Mouse (Mus musculus) neural tube, embryonic 15.5 days (tissue): Measurements from ENCODE around the gene Slc51b. TPM values are rescaled to one million over a fixed set of nuclear protein-coding genes. Genes with fewer than 3 reads are reported as not detected.

ENCODE experiments used
- ATAC-seq: fragments of 200-750 bp; cut with Nextera tagmentation; 2 replicates; pipeline ENCODE4 v1.8.0; 2017; ENCODE audit warnings: mild to moderate bottlenecking, moderate TSS enrichment, moderate library complexity; ENCODE audit not compliant: low FRiP score
- H3K27ac ChIP-seq: fragments of 300-500 bp; sonication (generic); replicated peaks from 2 replicates; pipeline ENCODE4 v1.5.1; 2015; ENCODE audit warnings: mild to moderate bottlenecking, inconsistent platforms
- H3K27me3 ChIP-seq: fragments of 300-500 bp; sonication (generic); replicated peaks from 2 replicates; pipeline ENCODE4 v1.6.1; 2015; ENCODE audit warnings: inconsistent platforms
- H3K36me3 ChIP-seq: fragments of 300-500 bp; sonication (generic); 2 replicates; pipeline ENCODE4 v1.6.1; 2015; ENCODE audit warnings: inconsistent platforms
- H3K4me1 ChIP-seq: fragments of 300-500 bp; sonication (generic); 2 replicates; pipeline ENCODE4 v1.6.1; 2015; ENCODE audit warnings: inconsistent platforms
- H3K4me2 ChIP-seq: fragments of 300-500 bp; sonication (generic); 2 replicates; pipeline ENCODE4 v1.6.1; 2015; ENCODE audit warnings: inconsistent platforms, mild to moderate bottlenecking, moderate library complexity
- H3K4me3 ChIP-seq: fragments of 300-500 bp; sonication (generic); replicated peaks from 2 replicates; pipeline ENCODE4 v1.5.1; 2015; ENCODE audit warnings: mild to moderate bottlenecking, inconsistent platforms
- H3K9ac ChIP-seq: fragments of 300-500 bp; sonication (generic); replicated peaks from 2 replicates; pipeline ENCODE4 v1.6.1; 2015; ENCODE audit warnings: mild to moderate bottlenecking, inconsistent platforms
- H3K9me3 ChIP-seq: fragments of 300-500 bp; sonication (generic); replicated peaks from 2 replicates; pipeline ENCODE4 v1.6.1; 2016; ENCODE audit warnings: inconsistent platforms
- WGBS: fragments of 180-500 bp; shearing (Covaris S2); methylation state at CpG from one replicate; pipeline ENCODE4 v1.1.7; 2015; ENCODE audit warnings: mixed read lengths; 5-methylcytosine and 5-hydroxymethylcytosine counted together
- polyA plus RNA-seq: library from polyadenylated mRNA; unstranded; fragments of >200 nt; fragmentation: Nextera tagmentation; extraction: Ambion mirVana; gene quantifications from 2 replicates; pipeline ENCODE4 v1.2.1, GENCODE M21; 2015

The Slc51b gene
- polyA plus RNA-seq, result 0.27 TPM in 1 of 2 replicates, not detected in the other

DNA sequence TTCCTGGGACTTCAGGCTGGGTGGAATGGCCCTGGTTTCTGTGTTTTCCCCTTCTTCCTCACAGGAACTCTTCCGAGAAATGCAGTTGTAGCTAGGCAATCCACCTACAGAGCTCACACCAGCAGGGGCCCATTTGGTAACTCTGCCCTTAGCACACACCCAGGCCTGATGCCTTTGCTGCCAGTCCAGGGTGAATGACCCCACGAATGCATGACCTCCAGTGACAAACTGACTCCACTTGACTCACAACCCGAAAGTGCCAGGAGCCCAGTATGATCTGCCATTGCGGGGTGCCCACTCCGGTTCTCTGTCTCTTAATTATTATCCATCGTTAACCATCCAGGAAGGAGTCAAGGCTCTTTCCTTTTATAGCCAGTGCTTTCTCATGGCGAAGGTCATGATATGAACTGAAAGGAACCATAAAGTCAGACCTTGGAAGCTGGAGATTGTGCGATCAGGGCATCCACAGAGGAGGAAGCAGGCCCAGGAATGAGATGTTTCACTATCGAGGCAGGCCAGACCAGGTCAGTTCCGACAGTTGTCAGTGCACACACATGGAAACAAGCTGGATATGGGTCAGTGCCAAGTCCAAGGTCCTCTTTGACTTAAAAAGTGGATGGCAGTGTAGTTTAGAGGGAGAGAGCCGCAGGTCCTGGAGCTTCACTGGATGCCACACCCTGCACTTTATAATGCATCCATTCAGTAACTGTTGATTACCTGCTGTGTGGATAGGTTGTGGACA is at the start of gene Slc51b:
TSS of gene Slc51b (minus strand) at position 196 of the 742 bp plus-strand sequence.
- no peak within 1 kb of the TSS for H3K9ac ChIP-seq
- WGBS, result 78% methylated on average over 11 of the region's 11 CpGs

DNA sequence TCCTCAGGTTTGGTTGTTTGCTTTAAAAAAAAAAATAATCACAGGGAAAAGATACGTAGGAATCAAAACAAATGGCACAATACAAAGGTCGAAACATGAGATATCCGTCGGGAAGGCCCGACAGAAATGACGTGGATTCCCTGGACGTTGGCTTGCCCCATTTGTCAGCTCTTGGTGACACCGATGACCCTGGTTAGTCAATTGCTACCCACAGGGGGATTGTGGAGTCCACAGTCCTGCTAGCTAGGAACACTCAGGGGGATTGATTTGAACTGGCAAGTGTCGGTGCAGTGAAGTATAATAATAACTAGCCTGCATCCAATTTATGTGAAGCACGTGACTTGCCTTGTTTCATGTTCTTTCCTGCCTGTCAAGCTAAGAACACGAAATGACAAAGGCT is 44.9 kb upstream of the Slc51b start:
- ATAC-seq, result no peak
- 72% methylated on average over 11 of the region's 11 CpGs for WGBS
- peaks cover 54% of the 10 kb centered on the region for H3K36me3 ChIP-seq
- H3K4me2 ChIP-seq, result no peak overlapping the region
- H3K27ac ChIP-seq, result no peak overlapping the region
- no peak overlapping the region for H3K4me3 ChIP-seq
- H3K27me3 ChIP-seq, result no peaks in the 10 kb centered on the region
- H3K9me3 ChIP-seq, result no peaks in the 10 kb centered on the region
- H3K9ac ChIP-seq, result no peak overlapping the region
- peaks cover 4% of the 10 kb centered on the region for H3K4me1 ChIP-seq

More for the DNA sequence above, at the start of gene Slc51b:
- no peak within 1 kb of the TSS for H3K4me3 ChIP-seq
- ATAC-seq, result no peak
- no peaks in the 10 kb centered on the region for H3K9me3 ChIP-seq
- H3K36me3 ChIP-seq, result no peaks in the 10 kb centered on the region
- H3K27me3 ChIP-seq, result no peaks in the 10 kb centered on the region
- H3K4me2 ChIP-seq, result no peak within 1 kb of the TSS
- H3K4me1 ChIP-seq, result no peaks in the 10 kb centered on the region
- H3K27ac ChIP-seq, result no peak within 1 kb of the TSS

DNA sequence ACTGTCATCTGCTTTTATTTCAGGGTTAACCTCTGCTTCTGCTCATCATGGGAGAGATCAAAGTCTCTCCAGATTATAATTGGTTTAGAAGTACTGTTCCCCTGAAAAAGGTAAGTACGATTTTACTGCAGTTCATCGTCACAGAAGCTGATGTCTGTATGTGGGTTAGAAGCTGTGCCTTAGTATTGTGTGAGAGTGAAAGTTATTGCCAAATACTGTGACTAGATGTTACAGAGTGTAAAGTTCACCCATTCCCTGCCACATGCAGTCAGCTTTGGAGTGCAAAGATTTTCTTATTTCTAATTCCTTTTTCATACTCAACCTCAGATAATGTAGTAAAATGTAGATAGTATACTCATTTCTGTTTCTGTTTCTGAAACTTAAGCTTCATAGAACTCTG is 42.5 kb upstream of the Slc51b start:
- no peak overlapping the region for H3K4me3 ChIP-seq
- H3K36me3 ChIP-seq, result peaks cover 37% of the 10 kb centered on the region
- no peaks in the 10 kb centered on the region for H3K9me3 ChIP-seq
- H3K9ac ChIP-seq, result no peak overlapping the region
- H3K27me3 ChIP-seq, result no peaks in the 10 kb centered on the region
- ATAC-seq, result no peak
- no peak overlapping the region for H3K27ac ChIP-seq
- no peak overlapping the region for H3K4me2 ChIP-seq
- 96% methylated on average over 2 of the region's 2 CpGs for WGBS
- H3K4me1 ChIP-seq, result peaks cover 23% of the 10 kb centered on the region

DNA sequence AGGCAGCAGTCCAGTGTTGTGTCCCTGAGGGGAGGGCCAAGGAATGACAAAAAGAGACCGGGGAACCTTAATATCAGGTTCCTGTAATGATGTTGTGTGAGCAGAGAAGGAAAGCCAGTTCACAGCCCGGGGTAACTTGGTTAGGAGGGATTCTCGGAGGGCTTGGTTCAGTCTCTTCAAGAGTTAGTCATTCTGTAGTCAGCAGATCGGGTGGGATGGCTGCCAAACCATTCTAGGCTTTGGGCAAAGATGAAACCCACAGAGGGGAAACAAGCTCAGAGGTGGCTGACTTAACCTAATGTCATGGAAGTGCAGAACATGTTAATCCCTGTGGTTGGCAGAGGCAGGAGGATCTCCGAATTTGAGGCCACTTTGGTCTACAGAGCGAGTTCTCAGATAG is 41.4 kb upstream of the Slc51b start:
- peaks cover 24% of the 10 kb centered on the region for H3K4me1 ChIP-seq
- H3K4me2 ChIP-seq, result no peak overlapping the region
- 95% methylated on average over 6 of the region's 6 CpGs for WGBS
- H3K4me3 ChIP-seq, result no peak overlapping the region
- ATAC-seq, result no peak
- peaks cover 26% of the 10 kb centered on the region for H3K36me3 ChIP-seq
- no peaks in the 10 kb centered on the region for H3K27me3 ChIP-seq
- H3K9me3 ChIP-seq, result no peaks in the 10 kb centered on the region
- no peak overlapping the region for H3K9ac ChIP-seq
- H3K27ac ChIP-seq, result no peak overlapping the region

DNA sequence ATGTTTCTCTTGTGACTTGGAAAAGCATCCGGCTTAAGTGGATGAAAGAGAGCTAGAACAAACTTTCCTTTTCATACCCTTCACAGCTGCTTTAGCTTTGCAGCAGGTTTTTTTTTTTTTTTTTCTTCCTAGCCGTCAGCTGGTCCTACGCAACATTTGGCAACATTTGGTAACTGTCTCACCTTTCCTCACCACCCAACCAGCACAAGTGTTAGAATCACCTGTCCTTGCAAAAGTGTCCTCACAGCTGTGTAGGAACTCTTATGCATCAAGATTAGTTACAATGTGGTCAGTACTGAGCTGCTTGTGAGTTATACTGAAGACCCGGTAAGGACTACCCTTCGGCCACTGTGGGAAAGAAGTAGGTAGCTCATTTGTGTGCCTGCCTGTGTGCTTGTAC is 39.8 kb upstream of the Slc51b start:
- Histone ChIP-seq H3K4me1 (peaks cover 24% of the 10 kb centered on the region), H3K27me3 (no peaks in the 10 kb centered on the region), H3K9me3 (no peaks in the 10 kb centered on the region), H3K27ac (no peak overlapping the region), H3K4me3 (no peak overlapping the region), H3K36me3 (peaks cover 19% of the 10 kb centered on the region), H3K4me2 (no peak overlapping the region; the same call in 1 of the 2 replicates), H3K9ac (no peak overlapping the region)
- WGBS, result 79% methylated on average over 5 of the region's 5 CpGs
- ATAC-seq, result no peak

DNA sequence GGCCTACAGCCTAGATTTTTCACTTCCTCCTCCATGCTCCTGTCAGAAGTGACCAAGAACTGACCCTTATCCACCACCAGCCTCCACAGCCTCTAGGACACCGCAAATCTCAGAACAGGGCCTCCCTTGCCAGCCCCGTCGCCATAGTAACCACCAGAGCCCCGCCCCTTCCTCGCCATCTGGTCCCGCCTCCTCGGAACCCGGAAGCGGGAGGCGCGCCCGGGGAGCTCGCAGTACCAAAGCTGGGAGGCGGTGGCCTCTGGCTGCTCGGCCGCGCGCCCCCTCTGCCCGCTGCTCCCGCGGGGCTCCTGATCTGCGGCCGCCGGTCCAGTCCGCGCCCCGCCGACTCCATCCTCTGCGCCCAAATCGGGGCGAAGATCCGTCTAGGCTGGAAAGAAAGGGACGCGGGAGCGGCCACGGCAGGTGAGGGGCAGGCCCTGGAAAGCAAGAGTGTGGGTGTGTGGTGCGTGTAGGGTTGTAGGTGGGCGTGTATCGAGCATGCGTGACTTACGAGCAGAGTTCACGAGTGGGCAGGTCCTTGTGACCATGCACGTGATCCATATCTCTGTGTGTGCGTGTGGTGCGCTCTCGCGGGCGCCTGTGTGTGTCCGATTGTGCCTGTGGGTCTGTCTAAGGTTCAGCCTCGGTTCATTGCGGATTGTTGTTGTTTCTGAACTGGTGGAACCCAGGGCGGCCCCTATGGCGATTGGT is 38.1 kb upstream of the Slc51b start, which contains the start of gene Spg21:
TSS of gene Spg21 (plus strand) at position 216 of the 711 bp plus-strand sequence.
- Histone ChIP-seq H3K4me1 (peaks cover 24% of the 10 kb centered on the region), H3K9me3 (no peaks in the 10 kb centered on the region), H3K27me3 (no peaks in the 10 kb centered on the region), H3K4me3 (peak within 1 kb of the TSS; percentile 77), H3K4me2 (peak within 1 kb of the TSS; percentile 81), H3K27ac (peak within 1 kb of the TSS; percentile 89), H3K9ac (peak within 1 kb of the TSS; percentile 83), H3K36me3 (peaks cover 9% of the 10 kb centered on the region)
- peak; percentile 97 for ATAC-seq
- WGBS, result 0% methylated on average over 53 of the region's 53 CpGs

DNA sequence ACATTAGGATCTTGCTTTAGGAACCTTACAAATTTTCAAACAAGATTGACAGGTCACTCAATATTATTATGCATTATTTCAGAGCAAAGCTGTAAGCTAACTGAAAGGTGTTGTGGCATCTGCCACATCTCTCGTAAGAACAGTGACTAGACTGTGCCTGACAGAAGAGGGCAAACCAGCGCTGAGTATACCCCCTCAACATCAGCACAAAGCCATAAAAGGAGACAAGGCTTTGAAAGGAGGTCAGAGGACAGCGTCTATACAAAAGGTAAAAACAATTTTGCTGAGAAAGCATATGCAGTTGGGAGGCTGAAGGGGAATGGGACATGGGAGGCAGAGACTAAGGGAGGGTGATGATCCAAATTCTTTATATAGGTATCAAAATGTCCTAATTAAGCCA is 37.4 kb upstream of the Slc51b start:
- Histone ChIP-seq H3K4me3 (peak overlapping the region; percentile 77), H3K27ac (peak overlapping the region; percentile 89), H3K4me1 (peaks cover 24% of the 10 kb centered on the region), H3K27me3 (no peaks in the 10 kb centered on the region), H3K9me3 (no peaks in the 10 kb centered on the region), H3K9ac (peak overlapping the region; percentile 83), H3K4me2 (peak overlapping the region; percentile 81), H3K36me3 (peaks cover 2% of the 10 kb centered on the region)
- ATAC-seq, result peak; percentile 46; the same call in 1 of the 2 replicates
- WGBS, result 29% methylated on average over 3 of the region's 3 CpGs

DNA sequence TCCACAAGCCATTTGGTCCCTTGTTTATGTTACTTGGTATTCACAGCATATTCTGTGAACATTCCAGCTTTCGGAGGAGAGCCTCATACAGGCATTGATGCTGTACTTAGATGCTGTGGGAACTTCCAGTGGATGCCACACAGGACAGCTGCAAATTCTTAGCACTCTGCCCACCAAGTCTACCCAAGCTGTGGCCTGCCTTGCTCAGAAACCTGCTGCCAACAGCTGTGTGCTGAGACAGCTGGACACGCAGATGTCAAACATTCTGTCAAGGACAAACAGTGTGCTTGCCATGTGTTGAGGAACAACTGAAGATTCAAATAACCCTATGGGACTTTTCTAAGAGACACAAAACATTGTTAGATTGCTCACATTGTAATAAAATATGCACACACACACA is 36.2 kb upstream of the Slc51b start:
- Histone ChIP-seq H3K9ac (no peak overlapping the region), H3K27ac (no peak overlapping the region), H3K4me3 (no peak overlapping the region), H3K9me3 (no peaks in the 10 kb centered on the region), H3K4me1 (peaks cover 24% of the 10 kb centered on the region), H3K4me2 (no peak overlapping the region), H3K36me3 (no peaks in the 10 kb centered on the region), H3K27me3 (no peaks in the 10 kb centered on the region)
- ATAC-seq, result no peak
- 88% methylated on average over 2 of the region's 2 CpGs for WGBS

DNA sequence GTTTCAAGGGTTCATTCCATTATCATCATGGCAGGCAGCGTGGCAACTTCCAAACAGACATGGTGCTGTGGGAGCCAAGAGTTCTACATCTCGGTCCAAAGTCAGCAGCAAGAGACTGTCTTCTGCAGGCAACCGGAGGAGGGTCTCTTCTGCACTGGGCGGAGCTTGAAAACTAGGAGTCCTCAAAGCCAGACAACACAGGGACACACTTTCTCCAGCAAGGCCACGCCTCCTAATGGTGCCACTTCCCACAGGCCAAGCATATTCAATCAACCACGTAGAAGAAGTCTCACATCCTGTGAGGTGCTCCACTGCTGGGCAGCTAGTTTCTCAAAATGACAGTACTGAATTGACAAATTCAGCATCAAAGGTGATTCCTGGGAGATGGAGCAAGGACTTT is 25.2 kb upstream of the Slc51b start:
- H3K9me3 ChIP-seq, result no peaks in the 10 kb centered on the region
- H3K9ac ChIP-seq, result no peak overlapping the region
- H3K4me3 ChIP-seq, result no peak overlapping the region
- H3K27me3 ChIP-seq, result no peaks in the 10 kb centered on the region
- H3K36me3 ChIP-seq, result peaks cover 68% of the 10 kb centered on the region
- no peak overlapping the region for H3K4me2 ChIP-seq
- no peak for ATAC-seq
- no peak overlapping the region for H3K27ac ChIP-seq
- H3K4me1 ChIP-seq, result no peaks in the 10 kb centered on the region
- WGBS, result 94% methylated on average over 6 of the region's 6 CpGs

DNA sequence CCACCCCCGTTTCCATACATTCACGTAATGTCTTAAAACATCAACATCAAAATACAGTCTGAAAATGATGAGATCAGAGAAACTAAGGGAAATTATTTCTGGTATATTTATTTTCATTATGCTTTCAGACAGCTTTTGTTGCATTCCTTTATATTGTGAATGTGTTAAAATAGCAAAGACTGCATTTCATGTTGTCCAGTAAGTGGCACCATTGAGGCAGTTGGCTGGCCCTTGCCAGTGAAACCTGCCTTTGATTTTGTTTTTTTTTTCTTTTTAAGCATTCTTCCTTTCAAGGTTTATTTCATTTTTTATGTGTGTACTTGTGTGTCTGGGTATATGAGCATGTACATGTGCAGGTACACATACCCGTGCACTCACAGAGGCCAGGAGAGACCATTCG is 21.9 kb upstream of the Slc51b start:
- WGBS, result 92% methylated on average over 4 of the region's 4 CpGs

DNA sequence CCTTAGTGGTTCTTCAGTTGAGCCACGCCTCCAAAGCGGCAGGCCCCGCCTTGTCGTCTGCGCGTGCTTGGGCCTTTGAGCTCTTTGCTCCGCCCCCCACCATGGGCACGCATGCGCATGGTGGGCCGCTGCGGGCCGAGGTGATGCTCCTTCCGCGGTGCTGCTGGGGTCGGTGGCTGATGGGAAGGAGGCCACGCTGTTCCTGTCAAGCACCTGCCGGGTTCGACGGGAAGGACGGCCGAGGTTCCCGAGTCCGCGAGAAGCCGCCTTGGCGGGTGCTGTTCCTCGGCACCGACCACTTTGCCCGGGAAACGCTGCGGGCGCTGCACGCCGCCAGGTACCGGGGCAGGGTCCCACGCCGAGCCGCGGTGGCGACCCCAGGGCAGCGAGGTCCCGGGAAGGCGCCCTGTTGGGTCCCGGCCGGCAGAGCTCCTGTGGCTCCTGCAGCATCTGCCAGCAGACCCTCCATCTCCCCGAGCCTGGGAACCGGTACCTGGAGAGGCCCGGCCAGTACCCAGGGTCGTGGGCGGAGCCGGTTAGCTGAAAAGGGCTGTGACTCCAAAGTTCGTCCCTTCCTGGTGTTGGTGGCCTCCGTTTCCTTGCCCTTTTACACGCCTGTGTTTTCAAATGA is 13.0 kb upstream of the Slc51b start, which contains the start of gene Mtfmt:
TSS of gene Mtfmt (plus strand) at position 112 of the 631 bp plus-strand sequence.
- under 1% methylated on average over 54 of the region's 54 CpGs for WGBS

More for the DNA sequence above, 21.9 kb upstream of the Slc51b start:
- Histone ChIP-seq H3K27me3 (no peaks in the 10 kb centered on the region), H3K4me1 (no peaks in the 10 kb centered on the region), H3K9ac (no peak overlapping the region), H3K36me3 (peaks cover 77% of the 10 kb centered on the region), H3K4me3 (no peak overlapping the region), H3K27ac (no peak overlapping the region), H3K4me2 (no peak overlapping the region), H3K9me3 (no peaks in the 10 kb centered on the region)
- no peak for ATAC-seq

More for the DNA sequence above, 13.0 kb upstream of the Slc51b start, which contains the start of gene Mtfmt:
- H3K27ac ChIP-seq, result peak within 1 kb of the TSS; percentile 69
- no peaks in the 10 kb centered on the region for H3K9me3 ChIP-seq
- no peaks in the 10 kb centered on the region for H3K27me3 ChIP-seq
- peak; percentile 93 for ATAC-seq
- H3K4me3 ChIP-seq, result peak within 1 kb of the TSS; percentile 99
- peaks cover 15% of the 10 kb centered on the region for H3K4me1 ChIP-seq
- H3K36me3 ChIP-seq, result peaks cover 14% of the 10 kb centered on the region
- H3K4me2 ChIP-seq, result peak within 1 kb of the TSS; percentile 71
- H3K9ac ChIP-seq, result peak within 1 kb of the TSS; percentile 96
